Mouse (Mus musculus) myocyte (in vitro differentiated cells): ENCODE data around the gene Mdfic.

ENCODE experiments used
- CEBPB ChIP-seq: IDR thresholded peaks from 2 replicates; pipeline ENCODE4 v1.6.1; 2011; ENCODE audit warnings: mild to moderate bottlenecking, moderate library complexity; ENCODE audit not compliant: poor library complexity, insufficient read depth, severe bottlenecking
- MYOD1 ChIP-seq, 3 experiments: IDR thresholded peaks; one replicate each; pipeline ENCODE4 v1.6.1; 2011; ENCODE audit warnings: control low read depth in 2 of 3, low read depth in 2 of 3, mild to moderate bottlenecking in 2 of 3, moderate library complexity in 1 of 3; ENCODE audit not compliant: insufficient read length in 2 of 3, control insufficient read depth in 1 of 3
- MYOG ChIP-seq, 3 experiments: IDR thresholded peaks; one replicate each; pipeline ENCODE4 v1.6.1; 2011; ENCODE audit warnings: control low read depth in 2 of 3, low read depth in 2 of 3, mild to moderate bottlenecking in 2 of 3; ENCODE audit not compliant: insufficient read length in 2 of 3, control insufficient read depth in 1 of 3, insufficient read depth in 1 of 3
- POLR2A ChIP-seq: IDR thresholded peaks from one replicate; pipeline ENCODE4 v1.6.1; 2011; ENCODE audit warnings: low read depth, mild to moderate bottlenecking, control low read depth, moderate library complexity; ENCODE audit not compliant: insufficient read length
- POLR2AphosphoS2 ChIP-seq: IDR thresholded peaks from one replicate; pipeline ENCODE4 v1.6.1; 2011; ENCODE audit warnings: low read depth, control low read depth; ENCODE audit not compliant: insufficient read length
- SRF ChIP-seq: IDR thresholded peaks from one replicate; pipeline ENCODE4 v1.6.1; 2011; ENCODE audit warnings: low read depth; ENCODE audit not compliant: control insufficient read depth, insufficient read length
- TCF12 ChIP-seq: IDR thresholded peaks from one replicate; pipeline ENCODE4 v1.6.1; 2011; ENCODE audit warnings: mild to moderate bottlenecking, control low read depth; ENCODE audit not compliant: poor library complexity, insufficient read depth, severe bottlenecking
- TCF3 ChIP-seq: IDR thresholded peaks from one replicate; pipeline ENCODE4 v1.6.1; 2011; ENCODE audit warnings: low read depth, control low read depth; ENCODE audit not compliant: insufficient read length
- USF1 ChIP-seq: IDR thresholded peaks from one replicate; pipeline ENCODE4 v1.6.1; 2011; ENCODE audit warnings: low read depth, mild to moderate bottlenecking, control low read depth, moderate library complexity

DNA sequence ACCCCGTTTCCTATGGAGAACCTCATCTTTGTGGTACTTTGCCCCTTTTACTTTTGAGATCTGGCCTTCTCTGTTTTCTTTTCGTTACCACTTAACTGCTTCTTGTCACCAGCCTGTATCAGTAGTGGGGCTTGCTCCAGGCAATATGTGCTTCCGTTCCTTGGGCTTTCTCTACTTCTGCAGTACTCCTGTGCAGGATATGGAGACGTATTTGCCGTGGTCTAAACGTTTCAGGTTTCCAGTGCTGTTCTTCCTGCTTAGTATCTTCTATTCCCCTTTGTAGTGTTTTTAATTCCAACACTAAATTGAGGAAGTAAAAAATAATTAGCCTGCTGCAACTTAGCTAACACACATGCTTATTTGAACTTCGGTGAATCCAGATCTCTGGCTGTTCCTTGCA is 43.6 kb downstream of the Mdfic start:
- TF ChIP-seq POLR2AphosphoS2 (no peak), POLR2A (no peak), TCF12 (no peak), TCF3 (no peak), CEBPB (no peak), USF1 (no peak), MYOG (IDR thresholded peaks at IDR 0.05; ENCODE audit: control insufficient read depth in 1 of 3, insufficient read depth in 1 of 3, insufficient read length in 2 of 3, low read depth in 2 of 3) (no peak), SRF (no peak), MYOD1 (IDR thresholded peaks at IDR 0.05; ENCODE audit: control insufficient read depth in 1 of 3, insufficient read length in 2 of 3, low read depth in 2 of 3) (no peak)
